Mouse (Mus musculus): ENCODE results near the gene Crls1.
A peak's percentile ranks its signal among the peaks of the same experiment; 100 is the strongest.

Crls1 gene

DNA sequence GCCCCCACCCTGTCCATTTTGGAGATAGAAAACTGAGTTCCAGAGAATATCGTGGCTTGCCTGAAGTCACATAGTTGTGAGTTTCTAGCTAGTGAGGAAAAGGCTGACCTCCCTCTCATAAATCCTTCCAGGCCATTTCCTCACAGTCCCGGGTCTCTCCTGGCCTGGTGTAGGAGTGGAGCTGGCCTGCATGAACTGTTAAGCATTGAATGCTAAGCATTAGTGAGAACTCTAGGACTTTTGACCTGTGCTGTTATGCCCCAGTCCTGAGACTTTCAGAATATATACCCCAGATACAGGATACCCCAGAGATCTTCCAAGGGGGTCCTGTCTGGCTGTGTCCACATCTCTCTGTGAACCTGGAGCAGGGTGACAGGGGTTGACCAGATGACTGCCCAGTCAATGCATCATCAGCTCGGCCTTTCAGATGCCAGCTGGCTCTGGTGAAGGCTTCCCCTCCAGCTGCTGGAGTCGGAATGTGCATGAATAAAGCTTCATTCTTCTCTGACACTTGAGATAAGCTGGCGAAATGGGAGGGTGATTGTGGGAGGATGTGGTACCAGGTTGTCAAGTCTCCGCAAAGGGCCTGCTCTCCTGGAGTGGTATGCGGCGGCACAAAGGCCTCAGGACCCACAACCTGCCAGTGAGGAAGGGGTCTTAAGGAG lies 38.0 kb downstream of the Crls1 start:
- no peak for DNase-seq (ENCODE audit: low read depth, low spot score)

DNA sequence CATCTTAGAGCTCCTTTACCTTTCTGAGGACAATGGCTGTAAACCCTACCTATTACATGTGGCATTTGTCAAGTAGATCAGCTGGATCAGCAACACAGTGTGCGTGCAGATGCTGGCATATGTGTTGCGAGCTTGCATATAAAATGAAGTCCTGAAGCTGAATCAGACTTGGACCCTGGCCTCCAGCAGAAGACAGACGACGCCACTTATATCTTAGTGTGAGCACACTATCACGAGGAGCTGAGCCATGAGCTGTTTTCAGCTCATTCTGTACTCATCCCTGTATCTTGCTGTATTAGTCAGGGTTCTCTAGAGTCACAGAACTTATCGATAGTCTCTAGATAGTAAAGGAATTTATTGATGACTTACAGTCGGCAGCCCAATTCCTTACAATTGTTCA lies 38.8 kb downstream of the Crls1 start:
- no peak for DNase-seq (ENCODE audit: low read depth, low spot score)

- no peak for DNase-seq (ENCODE audit: low read depth, low spot score)
Observed at GRCm38 (mm10) chr2:132893826-132894225, 47.4 kb downstream of the Crls1 start.

- no peak for DNase-seq (ENCODE audit: low read depth, low spot score)
Observed at GRCm38 (mm10) chr2:132898211-132898610, 51.7 kb downstream of the Crls1 start.

GRCm38 (mm10) chr2:132900596-132900995 lies 54.1 kb downstream of the Crls1 start:
- no peak for DNase-seq (ENCODE audit: low read depth, low spot score)

DNA sequence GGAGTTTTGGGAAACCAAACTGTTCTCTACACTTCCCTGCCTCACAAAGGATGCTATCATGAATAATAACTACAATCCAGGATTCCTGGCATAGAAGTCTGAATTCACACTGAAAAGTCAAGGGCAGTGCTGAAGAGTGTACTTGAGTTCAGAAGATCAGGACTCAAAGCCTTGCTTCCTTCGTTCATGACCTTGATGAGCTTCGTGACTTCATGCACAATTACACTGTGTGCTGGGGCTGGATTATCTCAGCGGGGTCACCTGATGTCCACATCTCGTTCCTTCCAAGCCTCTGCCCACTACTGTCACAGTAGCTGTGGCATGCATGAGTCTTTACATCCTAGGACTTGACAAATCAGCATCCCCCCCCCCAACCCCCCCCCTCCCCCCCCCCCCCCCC lies 55.2 kb downstream of the Crls1 start:
- no peak for DNase-seq (ENCODE audit: low read depth, low spot score)

DNA sequence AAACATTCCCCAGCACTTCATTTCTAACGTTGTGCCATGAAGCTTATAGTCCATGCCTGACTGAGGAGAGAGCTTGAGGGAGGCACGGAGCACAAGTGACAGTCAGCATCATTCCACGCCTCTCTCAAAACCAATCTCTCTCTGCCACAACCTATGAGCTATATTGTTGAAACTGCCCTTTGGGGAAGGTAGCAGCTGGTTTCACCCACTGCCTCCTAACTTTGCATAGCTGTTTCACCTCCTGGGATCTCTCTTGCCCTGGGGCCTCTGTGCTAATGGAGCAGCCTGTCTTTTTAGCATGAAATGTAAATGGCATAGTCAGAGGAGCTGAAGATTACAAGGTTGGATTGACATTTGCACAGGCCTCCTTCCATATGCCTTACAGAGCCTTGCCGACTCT lies 55.6 kb downstream of the Crls1 start:
- DNase-seq (ENCODE audit: low read depth, low spot score): no peak

- peak; percentile 53 for DNase-seq (ENCODE audit: low read depth, low spot score)
Observed at GRCm38 (mm10) chr2:132903498-132903897, 57.0 kb downstream of the Crls1 start.

GRCm38 (mm10) chr2:132904961-132905360 lies 58.5 kb downstream of the Crls1 start:
- DNase-seq (ENCODE audit: low read depth, low spot score): no peak

DNA sequence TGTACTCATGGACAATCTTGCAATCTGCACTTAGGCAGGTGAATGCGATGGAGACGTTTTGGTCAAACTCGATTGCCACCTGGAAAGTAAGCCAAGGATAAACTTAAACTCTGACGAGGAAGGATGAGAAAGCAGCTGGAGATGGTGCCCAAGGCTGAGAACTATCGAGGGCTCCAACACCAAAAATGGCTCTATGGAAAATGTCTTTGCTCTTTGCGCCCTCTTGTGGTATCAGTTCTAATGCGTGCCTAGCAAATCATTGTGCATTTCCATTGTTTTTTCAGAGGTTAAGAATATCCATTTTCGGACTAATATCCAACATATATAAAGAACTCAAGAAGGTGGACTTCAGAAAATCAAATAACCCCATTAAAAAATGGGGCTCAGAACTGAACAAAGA lies 60.3 kb downstream of the Crls1 start:
- DNase-seq (ENCODE audit: low read depth, low spot score): peak; percentile 51

DNA sequence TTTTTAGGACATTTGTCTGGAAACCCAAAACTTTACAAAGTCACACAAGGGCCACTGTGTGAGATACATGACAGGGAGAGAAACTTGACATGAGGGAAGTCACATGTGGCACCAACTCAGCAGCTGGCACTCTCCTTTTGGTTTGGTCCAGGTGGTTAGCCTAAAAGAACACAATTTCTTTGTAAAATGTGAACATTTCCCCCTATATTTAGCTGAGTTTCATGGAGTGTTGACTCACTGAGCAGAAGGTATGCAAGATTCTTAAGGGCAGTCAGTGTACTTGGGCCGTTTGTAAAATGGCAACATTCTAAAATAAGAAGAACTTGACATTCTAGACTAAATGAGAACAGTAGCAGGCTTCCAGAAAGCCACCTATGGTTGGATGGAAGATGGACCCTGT lies 68.3 kb downstream of the Crls1 start:
- no peak for DNase-seq (ENCODE audit: low read depth, low spot score)
